ENCODE assay signal across 9 mouse cellular contexts in the genomic region with DNA sequence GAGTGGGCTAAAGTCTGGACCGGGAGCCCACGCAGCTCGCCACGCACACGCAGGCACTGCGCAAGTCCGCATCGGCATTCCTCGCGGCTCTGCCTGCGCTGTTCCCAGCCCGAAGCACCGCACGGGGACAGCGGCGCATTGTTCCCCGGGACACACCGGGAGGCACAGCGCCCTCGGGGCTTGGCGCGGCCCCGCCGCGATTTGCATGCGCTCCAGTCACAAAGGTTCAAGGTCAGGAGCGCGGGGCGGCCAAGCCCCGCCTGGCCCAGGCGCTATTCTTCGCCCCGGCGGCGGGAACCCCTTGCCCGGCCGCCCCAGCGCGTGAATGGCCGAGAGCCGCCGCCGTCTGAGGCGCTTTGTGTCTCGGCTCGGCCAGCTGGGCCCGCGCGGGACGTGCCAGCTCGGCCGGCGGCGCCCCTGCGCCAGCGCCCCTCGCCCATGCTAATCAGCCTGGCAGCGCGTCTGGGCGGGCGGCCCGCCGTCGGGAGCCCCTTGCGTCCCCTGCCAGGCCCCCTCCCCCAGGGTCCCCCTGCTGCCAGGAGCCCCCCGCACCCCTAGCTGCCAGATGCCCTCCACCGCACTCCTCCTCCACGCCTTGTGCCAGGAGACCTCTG. TPM values are rescaled to one million over a fixed set of nuclear protein-coding genes. Genes with fewer than 3 reads are reported as not detected.
DNase-seq lines count a peak whose midpoint lies in the region; ATAC-seq and TF ChIP-seq lines count a peak whose summit lies in the region.
"Had no signal": no experiment of that assay in that cellular context is flagged by ENCODE, and none has a peak within 500 bp of the region (broad histone marks: within the 10 kb centered on the region; RNA-seq: fewer than 3 reads in every experiment).

No protein-coding gene starts in this region.

- TF ChIP-seq CTCF in layer of hippocampus, adult 2 months (conservative IDR thresholded peaks at IDR 0.05): peak; percentile 58
- peak; percentile 26 for TF ChIP-seq CTCF in lung, embryonic 14.5 days (IDR thresholded peaks at IDR 0.05; ENCODE audit: low read depth)

- peak overlapping the region; percentile 59 for H3K9ac ChIP-seq in embryonic facial prominence, embryonic 12.5 days
- H3K9ac ChIP-seq in lung, embryonic 14.5 days: peak overlapping the region; percentile 64

- no peaks in the 10 kb centered on the region for H3K36me3 ChIP-seq in embryonic facial prominence, embryonic 12.5 days
- no peaks in the 10 kb centered on the region for H3K36me3 ChIP-seq in lung, embryonic 14.5 days (ENCODE audit: insufficient read depth)
- H3K36me3 ChIP-seq: G1E had no signal

- no peak for ATAC-seq in embryonic facial prominence, embryonic 12.5 days (ENCODE audit: insufficient number of reproducible peaks, insufficient read depth, low FRiP score, low TSS enrichment)
- peak; percentile 50 for ATAC-seq in lung, embryonic 14.5 days (ENCODE audit: insufficient read depth)

- 0 out of 2 replicates have a peak, but pooled peaks cover 3% of the 10 kb centered on the region for H3K4me1 ChIP-seq in embryonic facial prominence, embryonic 12.5 days
- H3K4me1 ChIP-seq in lung, embryonic 14.5 days (ENCODE audit: insufficient read depth): peaks cover 7% of the 10 kb centered on the region; the same call in 1 of the 2 replicates

- no peak overlapping the region for H3K27ac ChIP-seq in embryonic facial prominence, embryonic 12.5 days
- H3K27ac ChIP-seq in layer of hippocampus, adult 2 months: peak overlapping the region; percentile 82
- no peak overlapping the region for H3K27ac ChIP-seq in lung, embryonic 14.5 days (ENCODE audit: low read depth)

- 1% methylated on average over 64 of the region's 68 CpGs for WGBS in embryonic facial prominence, embryonic 12.5 days
- 2% methylated on average over 68 of the region's 68 CpGs for WGBS in lung, embryonic 14.5 days

- peak overlapping the region; percentile 43 for H3K4me3 ChIP-seq in embryonic facial prominence, embryonic 12.5 days
- peak overlapping the region; percentile 57 for H3K4me3 ChIP-seq in layer of hippocampus, adult 2 months
- H3K4me3 ChIP-seq in lung, embryonic 14.5 days (ENCODE audit: low read depth, low read length): peak overlapping the region; percentile 47

- intact Hi-C loops in heart, postnatal 36 days (cut with DNase I): no loop called here

- peak; percentile 95 for DNase-seq in heart, adult 11 months
- no peak for DNase-seq in heart, adult 9 months (ENCODE audit: low spot score in 2 of 2)
- peak; percentile 62 to 70 for DNase-seq in heart, postnatal 36 days
- DNase-seq in layer of hippocampus, adult 2 months (ENCODE audit: low spot score in 2 of 2): peak; percentile 63 to 71
- peak; percentile 65 for DNase-seq in lung, embryonic 14.5 days
- peak; percentile 74 for DNase-seq in right cerebral cortex, adult 18-20 months
- no peak for DNase-seq in urinary bladder, postnatal 10 days (ENCODE audit: low spot score)

- H3K4me2 ChIP-seq in embryonic facial prominence, embryonic 12.5 days (replicated peaks): peak overlapping the region; percentile 77
- peak overlapping the region; percentile 82 for H3K4me2 ChIP-seq in lung, embryonic 14.5 days

- peaks cover 57% of the 10 kb centered on the region for H3K27me3 ChIP-seq in embryonic facial prominence, embryonic 12.5 days
- H3K27me3 ChIP-seq in lung, embryonic 14.5 days (ENCODE audit: insufficient read depth, low read length): peaks cover 30% of the 10 kb centered on the region

- peaks cover 6% of the 10 kb centered on the region for H3K9me3 ChIP-seq in embryonic facial prominence, embryonic 12.5 days
- no peaks in the 10 kb centered on the region for H3K9me3 ChIP-seq in lung, embryonic 14.5 days (ENCODE audit: low read depth, low read length)

RNA-seq across cellular contexts. Expression of a gene that starts 43.5 kb away (rescaled TPM):
- polyA plus RNA-seq in embryonic facial prominence, embryonic 12.5 days (2016; fragmentation: Nextera tagmentation; extraction: Ambion mirVana): 31.5 and 34.3 TPM in 2 replicates
- total RNA-seq in heart, postnatal 36 days (2021): under 1 TPM; 0.11 to 0.25 TPM
- 10 to 100 TPM; 46.4 to 47.6 TPM for total RNA-seq in layer of hippocampus, adult 2 months (2021)
- 65.7 and 77.0 TPM in 2 replicates for polyA plus RNA-seq in lung, embryonic 14.5 days (2014; fragmentation: Nextera tagmentation; extraction: Ambion mirVana)
- polyA plus RNA-seq: G1E had no signal

Comparison
In these comparisons a context has a peak if more than half of its experiments do, and no peak if none do; other contexts are left out.
1. DNase-seq: peak in heart, adult 11 months (single experiment), heart, postnatal 36 days (2 of 2), layer of hippocampus, adult 2 months (2 of 2), lung, embryonic 14.5 days (single experiment) and right cerebral cortex, adult 18-20 months (single experiment); none in heart, adult 9 months (0 of 2) and urinary bladder, postnatal 10 days (single experiment).
2. RNA of a gene that starts 43.5 kb away (total RNA-seq): 46.4 to 47.6 TPM in layer of hippocampus, adult 2 months; 0.11 to 0.25 TPM in heart, postnatal 36 days; every median in the first group is over 10 times any median in the second.
3. Peak in every context shown above with its lines, with median percentiles within 50 percentile points of each other: H3K4me3 ChIP-seq.